ENCODE assay signal across 8 mouse cellular contexts in genomic region chr19:46531071-46532030, GRCm38 (mm10). TPM values are rescaled to one million over a fixed set of nuclear protein-coding genes. Genes with fewer than 3 reads are reported as not detected.
DNase-seq lines count a peak whose midpoint lies in the region; ATAC-seq lines count a peak whose summit lies in the region.

No protein-coding gene starts in this region.

- H3K9ac ChIP-seq in intestine, embryonic 15.5 days, result no peak overlapping the region

- no peaks in the 10 kb centered on the region for H3K9me3 ChIP-seq in intestine, embryonic 15.5 days

- no peaks in the 10 kb centered on the region for H3K36me3 ChIP-seq in intestine, embryonic 15.5 days

- peak overlapping the region; percentile 36; the same call in 1 of the 2 replicates for H3K4me2 ChIP-seq in intestine, embryonic 15.5 days (replicated peaks)

- peak; percentile 44 for DNase-seq in adrenal gland, adult 2 months
- DNase-seq in adrenal gland, adult 8-10 months, result no peak
- DNase-seq in thymus, postnatal 14 days, result peak; percentile 31
- no peak for DNase-seq in thymus, postnatal 10 days (ENCODE audit: low spot score in 2 of 2)
- no peak for DNase-seq in urinary bladder, adult 18-20 months (ENCODE audit: low spot score in 2 of 2)
- no peak for DNase-seq in cerebellum, adult 11 months

- ATAC-seq in intestine, embryonic 15.5 days, result no peak
- peak; percentile 24; the same call in 1 of the 2 replicates for ATAC-seq in megakaryocyte-erythroid progenitor cell, adult 5-6 weeks (replicated peaks; ENCODE audit: low FRiP score, low TSS enrichment, poor library complexity, severe bottlenecking)

- H3K4me1 ChIP-seq in intestine, embryonic 15.5 days (replicated peaks), result peaks cover 62% of the 10 kb centered on the region

- 23% methylated on average over 16 of the region's 16 CpGs for WGBS in intestine, embryonic 15.5 days

- H3K27me3 ChIP-seq in intestine, embryonic 15.5 days (replicated peaks), result no peaks in the 10 kb centered on the region

- H3K27ac ChIP-seq in intestine, embryonic 15.5 days, result peak overlapping the region; percentile 72

- no peak overlapping the region for H3K4me3 ChIP-seq in intestine, embryonic 15.5 days (replicated peaks)

RNA-seq across cellular contexts. Expression of gene Trim8, which starts 29.8 kb away (rescaled TPM):
- total RNA-seq in adrenal gland, adult 2 months (2021), result 10 to 100 TPM; 38.0 to 66.4 TPM
- 66.1 and 78.8 TPM in 2 replicates for polyA plus RNA-seq in adrenal gland, adult 2 months (2012; rRNA removed)
- 10 to 100 TPM; 46.6 to 69.0 (median 59.4) TPM for total RNA-seq in adrenal gland, adult 8-10 months (2022)
- polyA plus RNA-seq in intestine, embryonic 15.5 days (2015; fragmentation: Nextera tagmentation; extraction: Ambion mirVana), result 16.4 and 17.3 TPM in 2 replicates
- total RNA-seq in megakaryocyte-erythroid progenitor cell, adult 5-6 weeks (2014; fragmentation: Nextera tagmentation), result 20.8 and 22.3 TPM in 2 replicates
- 9.9 and 18.2 TPM in 2 replicates for total RNA-seq in megakaryocyte-erythroid progenitor cell, adult 5-6 weeks (2017)

RNA-seq across cellular contexts. Expression of gene Arl3, which starts 41.6 kb away (rescaled TPM):
- total RNA-seq in adrenal gland, adult 2 months (2021), result 10 to 100 TPM; 51.6 to 75.1 TPM
- 11.7 and 12.2 TPM in 2 replicates for polyA plus RNA-seq in adrenal gland, adult 2 months (2012; rRNA removed)
- total RNA-seq in adrenal gland, adult 8-10 months (2022), result 10 to 100 TPM; 39.0 to 81.8 (median 61.0) TPM
- polyA plus RNA-seq in intestine, embryonic 15.5 days (2015; fragmentation: Nextera tagmentation; extraction: Ambion mirVana), result 69.9 and 72.4 TPM in 2 replicates
- 14.2 and 17.8 TPM in 2 replicates for total RNA-seq in megakaryocyte-erythroid progenitor cell, adult 5-6 weeks (2014; fragmentation: Nextera tagmentation)
- 22.6 and 31.7 TPM in 2 replicates for total RNA-seq in megakaryocyte-erythroid progenitor cell, adult 5-6 weeks (2017)

RNA-seq across cellular contexts. Expression of gene Sfxn2, which starts 41.8 kb away (rescaled TPM):
- total RNA-seq in adrenal gland, adult 2 months (2021), result 10 to 100 TPM in 1 of 2 experiments, 1 to 10 TPM in 1; 7.7 to 12.7 TPM
- polyA plus RNA-seq in adrenal gland, adult 2 months (2012; rRNA removed), result 3.7 and 4.6 TPM in 2 replicates
- 10 to 100 TPM in 3 of 4 experiments, 1 to 10 TPM in 1; 7.0 to 16.4 (median 12.0) TPM for total RNA-seq in adrenal gland, adult 8-10 months (2022)
- 18.2 and 20.5 TPM in 2 replicates for polyA plus RNA-seq in intestine, embryonic 15.5 days (2015; fragmentation: Nextera tagmentation; extraction: Ambion mirVana)
- total RNA-seq in megakaryocyte-erythroid progenitor cell, adult 5-6 weeks (2014; fragmentation: Nextera tagmentation), result 10.6 and 20.1 TPM in 2 replicates
- 9.8 and 21.1 TPM in 2 replicates for total RNA-seq in megakaryocyte-erythroid progenitor cell, adult 5-6 weeks (2017)

Comparison
In these comparisons a context has a peak if more than half of its experiments do, and no peak if none do; other contexts are left out.
1. DNase-seq: peak in adrenal gland, adult 2 months (single experiment) and thymus, postnatal 14 days (single experiment); none in adrenal gland, adult 8-10 months (single experiment), thymus, postnatal 10 days (0 of 2), urinary bladder, adult 18-20 months (0 of 2) and cerebellum, adult 11 months (single experiment).